Mouse (Mus musculus): ENCODE results near the gene Pcsk6.

DNA sequence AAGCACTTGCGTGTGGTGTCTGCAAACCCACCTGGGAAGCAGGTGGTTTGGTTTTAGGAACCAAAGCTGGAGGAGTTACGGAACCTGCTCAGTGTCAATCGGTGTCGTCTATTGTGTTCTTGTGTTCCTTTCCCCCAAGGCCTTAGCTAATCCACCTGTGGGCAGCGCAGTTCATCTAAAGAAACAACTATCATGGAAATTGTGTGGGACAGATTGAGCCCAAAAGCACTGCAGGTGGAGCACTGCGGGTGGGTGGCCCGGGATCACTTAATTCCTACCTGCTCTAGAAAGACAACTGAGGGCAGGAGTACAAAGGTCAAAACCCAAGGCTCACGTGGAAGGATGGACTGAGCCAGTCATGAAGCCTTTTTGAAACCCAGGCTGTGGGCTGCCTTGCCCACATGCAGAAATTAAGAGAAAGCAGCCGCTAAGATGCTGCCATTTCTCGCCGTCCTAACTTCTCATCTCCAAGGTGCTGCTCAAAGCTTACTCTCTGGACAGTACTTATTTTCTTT, 229.2 kb downstream of the Pcsk6 start:
- no peak for TF ChIP-seq CTCF (IDR thresholded peaks at IDR 0.05; ENCODE audit: insufficient read depth, low read length)
- no peak for TF ChIP-seq POLR2A (IDR thresholded peaks at IDR 0.05; ENCODE audit: borderline replicate concordance, extremely low read depth, low read depth, low read length)
